Mouse (Mus musculus): ENCODE results near the gene Myo1g.
"Not testable (repeated sequence)": the region's sequence is repeated elsewhere in the genome, so short reads cannot be mapped to it uniquely, and the experiment has no call there.

Myo1g gene

GRCm38 (mm10) chr11:6528186-6529006, 7.6 kb upstream of the Myo1g start:
- peak; percentile 100 for DNase-seq

- DNase-seq, result no peak
Measured at GRCm38 (mm10) chr11:6527256-6528185, 6.8 kb upstream of the Myo1g start.

GRCm38 (mm10) chr11:6526526-6527255, 5.9 kb upstream of the Myo1g start:
- DNase-seq, result not testable (repeated sequence)

- no peak for DNase-seq
Measured at GRCm38 (mm10) chr11:6525241-6525640, 4.5 kb upstream of the Myo1g start.

- no peak for DNase-seq
Measured at GRCm38 (mm10) chr11:6524880-6525238, 4.1 kb upstream of the Myo1g start.

- no peak for DNase-seq
Measured at GRCm38 (mm10) chr11:6524165-6524879, 3.6 kb upstream of the Myo1g start.

GRCm38 (mm10) chr11:6523662-6524088, 2.9 kb upstream of the Myo1g start:
- no peak for DNase-seq

- DNase-seq, result no peak
Measured at GRCm38 (mm10) chr11:6522782-6523525, 2.2 kb upstream of the Myo1g start.

- no peak for DNase-seq
Measured at GRCm38 (mm10) chr11:6519491-6520033, 1.2 kb downstream of the Myo1g start.

- DNase-seq, result peak; percentile 22 to 49
Measured at GRCm38 (mm10) chr11:6514837-6515236, 5.9 kb downstream of the Myo1g start.

GRCm38 (mm10) chr11:6508269-6508876, 12.4 kb downstream of the Myo1g start:
- no peak for DNase-seq

- DNase-seq, result no peak
Measured at GRCm38 (mm10) chr11:6506516-6506915, 14.2 kb downstream of the Myo1g start.

GRCm38 (mm10) chr11:6504689-6505088, 16.1 kb downstream of the Myo1g start:
- DNase-seq, result no peak

- DNase-seq, result no peak
Measured at GRCm38 (mm10) chr11:6504226-6504625, 16.5 kb downstream of the Myo1g start.

GRCm38 (mm10) chr11:6502506-6502905, 18.3 kb downstream of the Myo1g start:
- no peak for DNase-seq

GRCm38 (mm10) chr11:6497311-6497948, 23.3 kb downstream of the Myo1g start:
- DNase-seq, result no peak

- DNase-seq, result peak; percentile 51 to 65
Measured at GRCm38 (mm10) chr11:6489691-6490503, 30.9 kb downstream of the Myo1g start.

GRCm38 (mm10) chr11:6489257-6489656, 31.5 kb downstream of the Myo1g start:
- DNase-seq, result no peak

- no peak for DNase-seq
Measured at GRCm38 (mm10) chr11:6488041-6488684, 32.6 kb downstream of the Myo1g start.

All from kidney, postnatal 4 days (tissue).